In the genomic region with DNA sequence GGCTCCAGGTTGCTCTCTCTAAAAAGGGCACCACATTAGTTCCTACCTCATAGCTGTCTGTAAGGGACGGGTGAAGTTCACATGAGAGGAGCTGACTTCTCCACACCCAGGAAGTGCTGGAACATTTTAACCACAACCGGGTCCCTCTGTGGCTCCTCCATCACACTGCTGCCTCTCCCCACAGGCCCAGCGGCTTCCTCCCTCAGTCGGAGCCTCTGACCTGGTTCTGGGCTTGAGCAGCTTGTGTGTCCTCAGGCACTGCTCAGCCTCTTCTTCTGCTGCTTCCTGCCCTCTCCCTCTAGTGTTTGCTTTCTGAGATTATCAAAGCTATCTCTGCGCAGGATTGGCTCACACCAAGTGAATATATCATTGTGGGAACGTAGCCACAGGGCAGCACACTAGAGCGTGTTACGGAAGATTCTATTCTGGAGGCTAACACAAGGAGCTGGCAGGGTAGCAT, we compare ENCODE assay signal across 14 mouse cellular contexts. TPM values are rescaled to one million over a fixed set of nuclear protein-coding genes. Genes with fewer than 3 reads are reported as not detected.
DNase-seq lines count a peak whose midpoint lies in the region; ATAC-seq and TF ChIP-seq lines count a peak whose summit lies in the region.
"Had no signal": no experiment of that assay in that cellular context is flagged by ENCODE, and none has a peak within 500 bp of the region (broad histone marks: within the 10 kb centered on the region; RNA-seq: fewer than 3 reads in every experiment).

No protein-coding gene starts in this region.

- no peaks in the 10 kb centered on the region for H3K36me3 ChIP-seq in lung, postnatal 0 days (ENCODE audit: insufficient read depth, low read length)
- H3K36me3 ChIP-seq in liver, embryonic 16.5 days (ENCODE audit: control insufficient read depth, insufficient read depth) = peaks cover 10% of the 10 kb centered on the region
- H3K36me3 ChIP-seq in midbrain, embryonic 15.5 days (replicated peaks) = no peaks in the 10 kb centered on the region

- H3K27ac ChIP-seq in lung, postnatal 0 days (ENCODE audit: low read length) = no peak overlapping the region
- H3K27ac ChIP-seq in liver, embryonic 16.5 days (ENCODE audit: low read length) = no peak overlapping the region
- H3K27ac ChIP-seq in midbrain, embryonic 15.5 days = no peak overlapping the region
- H3K27ac ChIP-seq: embryonic facial prominence, embryonic 15.5 days; stomach, embryonic 15.5 days had no signal

- no peak for DNase-seq in lung, postnatal 0 days (ENCODE audit: low spot score)
- DNase-seq in lung, postnatal 10 days = no peak
- DNase-seq in thymus, postnatal 10 days (ENCODE audit: low spot score in 2 of 2) = peak; percentile 59 to 62
- no peak for DNase-seq in ovary, postnatal 14 days (ENCODE audit: low spot score)
- no peak for DNase-seq in gastrocnemius, postnatal 36 days
- DNase-seq: adrenal gland, postnatal 14 days; cerebellum, adult 9-10 months; kidney, adult 2 months had no signal

- H3K9me3 ChIP-seq in lung, postnatal 0 days (ENCODE audit: low read length) = no peaks in the 10 kb centered on the region
- no peaks in the 10 kb centered on the region for H3K9me3 ChIP-seq in liver, embryonic 16.5 days (replicated peaks; ENCODE audit: control insufficient read depth, low read length)
- H3K9me3 ChIP-seq in midbrain, embryonic 15.5 days = no peaks in the 10 kb centered on the region
- H3K9me3 ChIP-seq: embryonic facial prominence, embryonic 15.5 days; stomach, embryonic 15.5 days had no signal

- H3K9ac ChIP-seq in lung, postnatal 0 days (replicated peaks; ENCODE audit: low read depth) = no peak overlapping the region
- H3K9ac ChIP-seq in liver, embryonic 16.5 days (ENCODE audit: low read depth, low read length) = no peak overlapping the region
- no peak overlapping the region for H3K9ac ChIP-seq in midbrain, embryonic 15.5 days
- H3K9ac ChIP-seq: embryonic facial prominence, embryonic 15.5 days; stomach, embryonic 15.5 days had no signal

- H3K4me1 ChIP-seq in lung, postnatal 0 days (ENCODE audit: insufficient read depth, low read depth, low read length) = no peaks in the 10 kb centered on the region
- peaks cover 27% of the 10 kb centered on the region for H3K4me1 ChIP-seq in liver, embryonic 16.5 days (ENCODE audit: control insufficient read depth, low read depth, low read length)
- peaks cover 22% of the 10 kb centered on the region for H3K4me1 ChIP-seq in midbrain, embryonic 15.5 days
- H3K4me1 ChIP-seq: stomach, embryonic 15.5 days had no signal

- peak; percentile 12; the same call in 1 of the 2 replicates for TF ChIP-seq CTCF in lung, postnatal 0 days (IDR thresholded peaks at IDR 0.05)

- H3K4me2 ChIP-seq in lung, postnatal 0 days (replicated peaks; ENCODE audit: low read depth, low read length) = no peak overlapping the region
- no peak overlapping the region for H3K4me2 ChIP-seq in liver, embryonic 16.5 days (ENCODE audit: low read depth, low read length)
- no peak overlapping the region for H3K4me2 ChIP-seq in midbrain, embryonic 15.5 days
- H3K4me2 ChIP-seq: embryonic facial prominence, embryonic 15.5 days; stomach, embryonic 15.5 days had no signal

- intact Hi-C loops in gastrocnemius, postnatal 36 days (cut with DNase I) = no loop called here

- no peak overlapping the region for H3K4me3 ChIP-seq in lung, postnatal 0 days (ENCODE audit: low read depth, low read length)
- no peak overlapping the region for H3K4me3 ChIP-seq in liver, embryonic 16.5 days (ENCODE audit: low read depth, low read length)
- no peak overlapping the region for H3K4me3 ChIP-seq in midbrain, embryonic 15.5 days
- H3K4me3 ChIP-seq: embryonic facial prominence, embryonic 15.5 days; stomach, embryonic 15.5 days had no signal

- ATAC-seq in lung, postnatal 0 days = no peak
- peak; percentile 58 for ATAC-seq in activated CD4-positive, CD25-positive, alpha-beta regulatory T cell, adult 4 months
- ATAC-seq in liver, embryonic 16.5 days (ENCODE audit: low read depth) = 0 out of 2 replicates have a peak, but pooled peaks have one; percentile 16
- no peak for ATAC-seq in midbrain, embryonic 15.5 days (replicated peaks)

- TF ChIP-seq EP300 in lung, postnatal 0 days (IDR thresholded peaks at IDR 0.05) = no peak

- H3K27me3 ChIP-seq in lung, postnatal 0 days (replicated peaks; ENCODE audit: insufficient read depth, low read length) = 0 out of 2 replicates have a peak, but pooled peaks cover 2% of the 10 kb centered on the region
- peaks cover 6% of the 10 kb centered on the region for H3K27me3 ChIP-seq in liver, embryonic 16.5 days (ENCODE audit: control insufficient read depth, insufficient read depth, low read depth, low read length)
- no peaks in the 10 kb centered on the region for H3K27me3 ChIP-seq in midbrain, embryonic 15.5 days (replicated peaks)

- WGBS in lung, postnatal 0 days = 38% methylated on average over 8 of the region's 8 CpGs
- WGBS in liver, embryonic 16.5 days (ENCODE audit: insufficient replicate concordance) = 28% methylated on average over 8 of the region's 8 CpGs
- WGBS in midbrain, embryonic 15.5 days = 61% methylated on average over 8 of the region's 8 CpGs

RNA-seq across cellular contexts. Expression of a gene that starts 7.5 kb away (rescaled TPM):
- 0.52 and 0.58 TPM in 2 replicates for polyA plus RNA-seq in lung, postnatal 0 days (2015; fragmentation: Nextera tagmentation; extraction: Ambion mirVana)
- under 1 TPM; 0.13 to 0.22 TPM for polyA plus RNA-seq in activated CD4-positive, CD25-positive, alpha-beta regulatory T cell, adult 4 months (2017; shearing (Covaris generic))
- not detected in 2 replicates for polyA plus RNA-seq in liver, embryonic 16.5 days (2015; fragmentation: Nextera tagmentation; extraction: Ambion mirVana)
- not detected for total RNA-seq in gastrocnemius, postnatal 36 days (2021)
- 3.6 and 3.8 TPM in 2 replicates for polyA plus RNA-seq in midbrain, embryonic 15.5 days (2015; fragmentation: Nextera tagmentation; extraction: Ambion mirVana)
- polyA plus RNA-seq: heart, postnatal 0 days had no signal

RNA-seq across cellular contexts. Expression of a gene that starts 23.0 kb away (rescaled TPM):
- 9.5 and 10.5 TPM in 2 replicates for polyA plus RNA-seq in lung, postnatal 0 days (2015; fragmentation: Nextera tagmentation; extraction: Ambion mirVana)
- 10 to 100 TPM; 19.0 to 22.5 TPM for polyA plus RNA-seq in activated CD4-positive, CD25-positive, alpha-beta regulatory T cell, adult 4 months (2017; shearing (Covaris generic))
- polyA plus RNA-seq in liver, embryonic 16.5 days (2015; fragmentation: Nextera tagmentation; extraction: Ambion mirVana) = 11.4 and 13.0 TPM in 2 replicates
- total RNA-seq in gastrocnemius, postnatal 36 days (2021) = 1 to 10 TPM; 1.7 TPM
- 2.9 and 4.2 TPM in 2 replicates for polyA plus RNA-seq in midbrain, embryonic 15.5 days (2015; fragmentation: Nextera tagmentation; extraction: Ambion mirVana)

RNA-seq across cellular contexts. Expression of a gene that starts 45.0 kb away (rescaled TPM):
- 10.1 and 10.5 TPM in 2 replicates for polyA plus RNA-seq in lung, postnatal 0 days (2015; fragmentation: Nextera tagmentation; extraction: Ambion mirVana)
- polyA plus RNA-seq in activated CD4-positive, CD25-positive, alpha-beta regulatory T cell, adult 4 months (2017; shearing (Covaris generic)) = 10 to 100 TPM; 30.0 to 32.7 TPM
- polyA plus RNA-seq in liver, embryonic 16.5 days (2015; fragmentation: Nextera tagmentation; extraction: Ambion mirVana) = 8.9 and 9.5 TPM in 2 replicates
- 10 to 100 TPM; 23.5 to 27.8 TPM for total RNA-seq in gastrocnemius, postnatal 36 days (2021)
- polyA plus RNA-seq in midbrain, embryonic 15.5 days (2015; fragmentation: Nextera tagmentation; extraction: Ambion mirVana) = 15.5 and 18.0 TPM in 2 replicates

Comparison
In these comparisons a context has a peak if more than half of its experiments do, and no peak if none do; other contexts are left out.
1. ATAC-seq: peak in activated CD4-positive, CD25-positive, alpha-beta regulatory T cell, adult 4 months (single experiment) and liver, embryonic 16.5 days (single experiment); none in lung, postnatal 0 days (single experiment) and midbrain, embryonic 15.5 days (single experiment).
2. DNase-seq: peak in thymus, postnatal 10 days (2 of 2); none in lung, postnatal 0 days (single experiment), lung, postnatal 10 days (single experiment), ovary, postnatal 14 days (single experiment) and gastrocnemius, postnatal 36 days (0 of 2).